Comparison of ENCODE assay signal across 7 mouse cellular contexts in genomic region chr2:4338290-4338689, GRCm38 (mm10).
DNase-seq lines count a peak whose midpoint lies in the region; ATAC-seq and TF ChIP-seq lines count a peak whose summit lies in the region.
"Not testable (repeated sequence)": the region's sequence is repeated elsewhere in the genome, so short reads cannot be mapped to it uniquely, and the experiment has no call there.

No protein-coding gene starts in this region.

- not testable (repeated sequence) for H3K36me3 ChIP-seq in embryonic facial prominence, embryonic 10.5 days (replicated peaks); intestine, postnatal 0 days (ENCODE audit: control insufficient read depth, insufficient read depth); limb, embryonic 15.5 days

- DNase-seq in A20 (ENCODE audit: low read depth, low spot score) (peak; percentile 17), NIH3T3 (ENCODE audit: low read depth) (peak; percentile 34)
- peak; percentile 34 for DNase-seq in embryonic facial prominence, embryonic 10.5 days (ENCODE audit: low spot score)
- peak; percentile 27 for DNase-seq in heart, adult 11 months

- not testable (repeated sequence) for H3K4me3 ChIP-seq in embryonic facial prominence, embryonic 10.5 days; intestine, postnatal 0 days (ENCODE audit: low read depth, low read length); limb, embryonic 15.5 days

- H3K27me3 ChIP-seq in embryonic facial prominence, embryonic 10.5 days (replicated peaks; ENCODE audit: low read depth, poor library complexity, severe bottlenecking); intestine, postnatal 0 days (replicated peaks; ENCODE audit: control insufficient read depth, insufficient read depth, low read length); limb, embryonic 15.5 days: not testable (repeated sequence)

- H3K27ac ChIP-seq in embryonic facial prominence, embryonic 10.5 days (replicated peaks) = 0 out of 2 replicates have a peak overlapping the region, but pooled peaks have one; percentile 16
- H3K27ac ChIP-seq in intestine, postnatal 0 days (ENCODE audit: low read depth, low read length) = not testable (repeated sequence)
- H3K27ac ChIP-seq in limb, embryonic 15.5 days = 0 out of 2 replicates have a peak overlapping the region, but pooled peaks have one; percentile 57

- not testable (repeated sequence) for H3K9me3 ChIP-seq in embryonic facial prominence, embryonic 10.5 days; intestine, postnatal 0 days (ENCODE audit: control insufficient read depth); limb, embryonic 15.5 days

- peaks cover 59% of the 10 kb centered on the region for H3K4me1 ChIP-seq in embryonic facial prominence, embryonic 10.5 days
- H3K4me1 ChIP-seq in intestine, postnatal 0 days (replicated peaks; ENCODE audit: control insufficient read depth, insufficient read depth, low read length) = not testable (repeated sequence)
- peaks cover 57% of the 10 kb centered on the region for H3K4me1 ChIP-seq in limb, embryonic 15.5 days

- not testable (repeated sequence) for H3K9ac ChIP-seq in intestine, postnatal 0 days (ENCODE audit: low read depth, low read length); limb, embryonic 15.5 days

- H3K4me2 ChIP-seq in intestine, postnatal 0 days (replicated peaks; ENCODE audit: low read depth); limb, embryonic 15.5 days: not testable (repeated sequence)

- 52% methylated on average over 8 of the region's 8 CpGs for WGBS in embryonic facial prominence, embryonic 10.5 days
- WGBS in intestine, postnatal 0 days = 51% methylated on average over 8 of the region's 8 CpGs
- 53% methylated on average over 8 of the region's 8 CpGs for WGBS in limb, embryonic 15.5 days

- not testable (repeated sequence) for ATAC-seq in intestine, postnatal 0 days; limb, embryonic 15.5 days (ENCODE audit: insufficient number of reproducible peaks, low FRiP score, low TSS enrichment, low read depth)
- 0 out of 2 replicates have a peak, but pooled peaks have one; percentile 37 for ATAC-seq in megakaryocyte progenitor cell, adult 5-6 weeks (replicated peaks; ENCODE audit: poor library complexity)

- peak; percentile 52 for TF ChIP-seq CTCF in intestine, postnatal 0 days (IDR thresholded peaks at IDR 0.05; ENCODE audit: low read depth)
